Mouse (Mus musculus): ENCODE measurements around the gene 6030408B16Rik. TPM values are rescaled to one million over a fixed set of nuclear protein-coding genes. Genes with fewer than 3 reads are reported as not detected.

The 6030408B16Rik gene
- polyA plus RNA-seq, 1 experiment from 2014 or later = 0.25 TPM

DNA sequence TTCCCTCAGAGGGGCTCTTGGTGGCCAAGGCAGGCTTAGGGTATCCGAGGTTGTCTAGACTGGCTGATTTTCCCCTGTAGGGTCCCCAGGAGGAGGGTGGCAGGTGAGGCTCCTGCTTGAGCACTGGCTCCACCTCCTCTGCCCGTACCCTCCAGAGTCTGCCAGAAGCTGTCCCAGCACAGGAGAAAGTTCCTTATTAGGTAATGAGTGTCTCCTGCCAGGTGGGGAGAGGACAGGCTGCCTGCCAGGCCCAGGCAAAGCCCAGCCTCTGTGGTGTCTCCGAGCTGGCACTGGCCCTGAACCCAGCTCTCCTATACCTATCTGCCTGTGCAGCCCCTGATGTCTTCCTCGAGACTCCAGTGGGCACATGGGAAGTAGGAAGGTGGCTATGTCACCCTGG lies 39.4 kb downstream of the 6030408B16Rik start:
- WGBS = 67% methylated on average over 4 of the region's 4 CpGs
- DNase-seq (ENCODE audit: low spot score) (no peak), ATAC-seq (no peak)
- no peak overlapping the region for H3K4me2 ChIP-seq (ENCODE audit: low read length)
- no peaks in the 10 kb centered on the region for H3K27me3 ChIP-seq (replicated peaks; ENCODE audit: control insufficient read depth, insufficient read depth, low read length)
- no peaks in the 10 kb centered on the region for H3K9me3 ChIP-seq (replicated peaks; ENCODE audit: control insufficient read depth, low read length)
- no peaks in the 10 kb centered on the region for H3K4me1 ChIP-seq (ENCODE audit: control insufficient read depth, insufficient read depth, low read length)
- no peak overlapping the region for H3K27ac ChIP-seq (ENCODE audit: low read depth, low read length)
- no peak overlapping the region for H3K9ac ChIP-seq (ENCODE audit: low read length)
- no peak overlapping the region for H3K4me3 ChIP-seq (ENCODE audit: low read depth, low read length)
- H3K36me3 ChIP-seq (ENCODE audit: control insufficient read depth, insufficient read depth, low read length) = no peaks in the 10 kb centered on the region

DNA sequence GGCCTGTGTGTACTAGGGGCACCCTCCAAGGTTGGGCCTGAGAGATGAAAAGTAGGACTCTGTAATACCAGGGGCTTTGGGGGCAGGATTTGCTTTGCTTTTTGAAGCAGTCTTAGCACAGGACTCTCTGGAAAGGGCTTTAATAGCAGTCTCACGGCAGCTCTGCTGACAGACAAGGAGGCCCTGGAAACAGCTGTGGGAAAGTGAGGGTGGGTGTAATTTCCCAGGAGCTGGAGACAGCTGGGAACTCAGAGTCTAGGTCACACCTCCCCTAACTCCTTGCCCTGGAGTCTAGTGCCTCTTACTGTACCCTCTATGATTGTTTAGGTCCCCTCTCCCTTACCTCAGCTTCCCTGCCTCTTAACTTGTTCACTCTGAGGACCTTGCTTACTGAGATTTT lies 40.2 kb downstream of the 6030408B16Rik start:
- H3K27me3 ChIP-seq (replicated peaks; ENCODE audit: control insufficient read depth, insufficient read depth, low read length) = no peaks in the 10 kb centered on the region
- no peaks in the 10 kb centered on the region for H3K36me3 ChIP-seq (ENCODE audit: control insufficient read depth, insufficient read depth, low read length)
- WGBS = 27% methylated on average over 1 of the region's 1 CpGs
- H3K27ac ChIP-seq (ENCODE audit: low read depth, low read length) = no peak overlapping the region
- no peak overlapping the region for H3K4me2 ChIP-seq (ENCODE audit: low read length)
- DNase-seq (ENCODE audit: low spot score) (no peak), ATAC-seq (no peak)
- no peaks in the 10 kb centered on the region for H3K9me3 ChIP-seq (replicated peaks; ENCODE audit: control insufficient read depth, low read length)
- H3K9ac ChIP-seq (ENCODE audit: low read length) = no peak overlapping the region
- H3K4me3 ChIP-seq (ENCODE audit: low read depth, low read length) = no peak overlapping the region
- no peaks in the 10 kb centered on the region for H3K4me1 ChIP-seq (ENCODE audit: control insufficient read depth, insufficient read depth, low read length)

DNA sequence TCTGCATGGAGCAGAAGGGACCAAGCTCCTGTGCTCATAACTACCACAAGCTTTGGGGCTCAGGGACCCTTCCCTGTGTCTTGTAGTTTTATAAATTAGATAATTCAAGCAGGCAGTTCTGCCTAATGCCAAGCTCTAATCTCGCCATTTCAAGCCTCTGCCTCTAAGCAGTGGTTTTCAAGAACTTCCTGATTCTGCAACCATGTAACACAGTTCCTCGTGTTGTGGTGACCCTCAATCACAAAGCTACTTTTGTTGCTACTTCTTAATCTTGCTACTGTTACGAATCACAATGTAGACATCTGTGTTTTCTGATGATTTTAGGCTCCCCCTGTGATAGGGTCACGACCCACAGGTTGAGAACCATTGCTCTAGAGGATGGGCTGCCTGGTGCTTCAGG lies 40.6 kb downstream of the 6030408B16Rik start:
- 56% methylated on average over 4 of the region's 4 CpGs for WGBS
- H3K4me1 ChIP-seq (ENCODE audit: control insufficient read depth, insufficient read depth, low read length) = no peaks in the 10 kb centered on the region
- H3K9ac ChIP-seq (ENCODE audit: low read length) = no peak overlapping the region
- no peaks in the 10 kb centered on the region for H3K9me3 ChIP-seq (replicated peaks; ENCODE audit: control insufficient read depth, low read length)
- H3K4me2 ChIP-seq (ENCODE audit: low read length) = no peak overlapping the region
- no peak for DNase-seq (ENCODE audit: low spot score)
- no peak overlapping the region for H3K27ac ChIP-seq (ENCODE audit: low read depth, low read length)
- no peaks in the 10 kb centered on the region for H3K27me3 ChIP-seq (replicated peaks; ENCODE audit: control insufficient read depth, insufficient read depth, low read length)
- no peaks in the 10 kb centered on the region for H3K36me3 ChIP-seq (ENCODE audit: control insufficient read depth, insufficient read depth, low read length)
- H3K4me3 ChIP-seq (ENCODE audit: low read depth, low read length) = no peak overlapping the region
- ATAC-seq = no peak

DNA sequence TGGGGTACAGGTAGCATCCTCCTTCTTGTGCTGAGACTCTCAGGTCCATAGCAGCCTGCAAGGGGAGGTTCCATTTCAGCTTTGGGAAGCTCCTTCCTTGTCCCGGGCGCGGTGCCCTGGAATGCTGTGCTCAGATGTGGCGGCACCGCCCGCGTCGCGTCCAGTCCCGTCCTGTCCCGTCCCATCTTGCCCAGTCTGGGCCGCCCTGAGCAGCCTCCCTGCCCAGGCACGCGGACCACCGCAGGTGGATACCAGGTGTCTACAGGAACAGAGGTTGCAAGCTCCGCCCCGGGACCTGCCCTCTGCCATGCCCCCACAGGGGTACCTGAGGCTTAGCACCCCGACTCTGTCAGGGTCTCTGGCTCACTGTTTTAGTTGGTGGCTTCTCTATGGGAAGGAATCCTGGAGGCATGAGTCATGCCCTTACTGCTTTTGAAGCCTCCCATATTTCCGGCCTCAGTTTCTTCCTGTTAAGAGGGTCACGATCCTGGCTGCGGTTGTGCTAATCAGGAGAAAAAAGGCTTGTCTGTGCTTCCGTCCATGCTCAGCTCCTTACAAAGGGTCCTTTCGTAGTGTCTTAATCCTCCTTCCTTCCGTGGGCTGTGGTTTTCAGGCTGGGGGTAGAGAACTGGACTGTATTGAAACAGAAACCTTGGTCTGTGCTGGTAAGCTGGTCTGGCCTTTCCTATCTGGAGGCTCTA lies 43.6 kb downstream of the 6030408B16Rik start:
- DNase-seq (ENCODE audit: low spot score) (no peak), ATAC-seq (no peak)
- Histone ChIP-seq H3K27ac (ENCODE audit: low read depth, low read length) (no peak overlapping the region), H3K9ac (ENCODE audit: low read length) (no peak overlapping the region), H3K4me3 (ENCODE audit: low read depth, low read length) (no peak overlapping the region), H3K4me2 (ENCODE audit: low read length) (no peak overlapping the region), H3K36me3 (ENCODE audit: control insufficient read depth, insufficient read depth, low read length) (no peaks in the 10 kb centered on the region), H3K4me1 (ENCODE audit: control insufficient read depth, insufficient read depth, low read length) (0 out of 2 replicates have a peak, but pooled peaks cover 2% of the 10 kb centered on the region), H3K9me3 (replicated peaks; ENCODE audit: control insufficient read depth, low read length) (no peaks in the 10 kb centered on the region), H3K27me3 (replicated peaks; ENCODE audit: control insufficient read depth, insufficient read depth, low read length) (no peaks in the 10 kb centered on the region)
- WGBS = 49% methylated on average over 24 of the region's 24 CpGs

DNA sequence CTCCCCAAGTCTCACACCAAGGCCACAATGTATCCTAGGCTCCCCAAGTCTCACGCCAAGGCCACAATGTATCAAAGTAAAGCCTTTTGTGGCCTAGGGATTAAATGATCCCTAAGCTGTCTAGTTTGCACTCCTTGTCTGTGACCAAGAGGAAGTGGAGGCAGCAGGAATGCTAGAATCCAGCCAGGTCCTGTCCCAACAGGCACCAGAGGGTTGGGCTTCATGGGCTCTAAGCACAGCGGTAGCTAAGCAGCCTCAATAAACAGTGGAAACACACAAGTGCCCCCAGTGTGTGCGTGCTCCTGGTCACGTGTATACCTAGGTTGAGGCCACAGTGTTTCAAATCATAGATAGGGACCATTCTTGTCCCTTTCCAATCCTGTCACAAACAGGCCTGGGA lies 45.3 kb downstream of the 6030408B16Rik start:
- Histone ChIP-seq H3K4me2 (ENCODE audit: low read length) (no peak overlapping the region), H3K4me3 (ENCODE audit: low read depth, low read length) (no peak overlapping the region), H3K4me1 (ENCODE audit: control insufficient read depth, insufficient read depth, low read length) (0 out of 2 replicates have a peak, but pooled peaks cover 2% of the 10 kb centered on the region), H3K36me3 (ENCODE audit: control insufficient read depth, insufficient read depth, low read length) (no peaks in the 10 kb centered on the region), H3K9me3 (replicated peaks; ENCODE audit: control insufficient read depth, low read length) (no peaks in the 10 kb centered on the region), H3K27me3 (replicated peaks; ENCODE audit: control insufficient read depth, insufficient read depth, low read length) (no peaks in the 10 kb centered on the region), H3K9ac (ENCODE audit: low read length) (no peak overlapping the region), H3K27ac (ENCODE audit: low read depth, low read length) (no peak overlapping the region)
- DNase-seq (ENCODE audit: low spot score) (no peak), ATAC-seq (no peak)
- 81% methylated on average over 4 of the region's 4 CpGs for WGBS

DNA sequence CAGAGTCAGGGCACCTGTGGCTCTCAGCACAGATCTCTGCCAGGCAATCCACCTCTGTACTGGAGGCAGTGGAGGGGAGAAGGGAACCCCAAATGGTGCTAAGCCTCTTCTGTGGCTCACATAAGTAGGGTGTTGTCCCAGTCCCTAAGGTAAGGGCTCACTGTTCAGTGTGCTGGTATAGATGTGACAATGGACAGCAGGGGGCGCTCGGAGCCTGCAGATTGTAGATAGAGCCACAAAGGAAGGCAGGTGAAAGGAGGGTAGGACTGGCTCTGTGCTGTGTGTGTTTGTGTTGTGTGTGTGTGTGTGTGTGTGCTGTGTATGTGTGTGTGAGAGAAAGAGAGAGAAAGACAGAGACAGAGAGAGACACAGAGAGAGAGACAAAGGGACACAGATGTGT lies 46.5 kb downstream of the 6030408B16Rik start:
- WGBS = 4% methylated on average over 2 of the region's 2 CpGs
- Histone ChIP-seq H3K4me2 (ENCODE audit: low read length) (no peak overlapping the region), H3K36me3 (ENCODE audit: control insufficient read depth, insufficient read depth, low read length) (no peaks in the 10 kb centered on the region), H3K4me3 (ENCODE audit: low read depth, low read length) (no peak overlapping the region), H3K4me1 (ENCODE audit: control insufficient read depth, insufficient read depth, low read length) (0 out of 2 replicates have a peak, but pooled peaks cover 2% of the 10 kb centered on the region), H3K9me3 (replicated peaks; ENCODE audit: control insufficient read depth, low read length) (no peaks in the 10 kb centered on the region), H3K27ac (ENCODE audit: low read depth, low read length) (no peak overlapping the region), H3K27me3 (replicated peaks; ENCODE audit: control insufficient read depth, insufficient read depth, low read length) (no peaks in the 10 kb centered on the region), H3K9ac (ENCODE audit: low read length) (no peak overlapping the region)
- DNase-seq (ENCODE audit: low spot score) (peak; percentile 95), ATAC-seq (peak; percentile 95)

DNA sequence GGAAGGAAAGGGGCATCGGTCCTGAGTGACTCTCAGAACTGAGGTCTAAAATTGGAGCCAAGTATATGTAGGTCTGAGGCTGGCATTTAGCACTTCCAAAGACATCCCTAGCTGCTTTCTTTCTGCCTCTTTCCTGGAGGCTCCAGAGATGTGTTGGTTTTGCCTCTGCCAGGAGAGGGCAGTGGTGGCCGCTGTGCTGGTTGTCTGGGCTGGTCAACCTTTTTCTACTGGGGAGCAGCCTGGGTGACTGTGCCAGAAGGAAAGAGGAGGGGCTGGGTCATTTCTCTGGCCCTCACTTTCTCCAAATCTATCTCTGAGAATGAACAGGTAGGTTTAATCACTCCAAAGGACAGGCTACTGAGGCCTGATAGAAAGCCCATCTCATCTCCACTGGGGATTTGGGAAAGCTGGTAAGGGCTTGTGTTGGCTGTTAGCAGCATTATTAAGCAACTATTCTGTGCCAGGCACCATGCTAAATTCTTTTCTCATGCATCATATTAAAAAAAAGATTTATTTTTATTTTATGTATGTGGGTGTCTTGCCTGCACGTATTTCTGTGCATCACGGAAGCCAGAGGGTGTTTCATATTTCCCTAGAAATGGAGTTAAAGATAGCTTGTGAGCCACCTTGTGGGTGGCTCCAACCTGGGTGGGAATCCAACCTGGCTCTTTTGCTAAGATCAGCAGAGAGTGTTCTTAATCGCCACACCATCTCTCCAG lies 48.9 kb downstream of the 6030408B16Rik start:
- H3K9ac ChIP-seq (ENCODE audit: low read length) = no peak overlapping the region
- H3K4me1 ChIP-seq (ENCODE audit: control insufficient read depth, insufficient read depth, low read length) = 0 out of 2 replicates have a peak, but pooled peaks cover 2% of the 10 kb centered on the region
- no peak overlapping the region for H3K4me2 ChIP-seq (ENCODE audit: low read length)
- DNase-seq (ENCODE audit: low spot score) = no peak
- H3K4me3 ChIP-seq (ENCODE audit: low read depth, low read length) = no peak overlapping the region
- WGBS = 68% methylated on average over 5 of the region's 5 CpGs
- no peaks in the 10 kb centered on the region for H3K36me3 ChIP-seq (ENCODE audit: control insufficient read depth, insufficient read depth, low read length)
- no peak for ATAC-seq
- no peaks in the 10 kb centered on the region for H3K9me3 ChIP-seq (replicated peaks; ENCODE audit: control insufficient read depth, low read length)
- H3K27ac ChIP-seq (ENCODE audit: low read depth, low read length) = no peak overlapping the region
- H3K27me3 ChIP-seq (replicated peaks; ENCODE audit: control insufficient read depth, insufficient read depth, low read length) = no peaks in the 10 kb centered on the region
